Mouse (Mus musculus): ENCODE results near the gene Adap2. TPM values are rescaled to one million over a fixed set of nuclear protein-coding genes. Genes with fewer than 3 reads are reported as not detected.

Gene Adap2
- polyA plus RNA-seq, 1 experiment = 5.1 TPM

- WGBS = under 1% methylated on average over 78 of the region's 78 CpGs
- DNase-seq = peak; percentile 97
- Histone ChIP-seq H3K27me3 (ENCODE audit: control insufficient read depth, insufficient read depth, low read length) (no peaks in the 10 kb centered on the region), H3K4me3 (ENCODE audit: control insufficient read depth, insufficient read depth, low read length) (peak within 1 kb of the TSS; percentile 70), H3K36me3 (ENCODE audit: control insufficient read depth, insufficient read depth, low read length) (no peaks in the 10 kb centered on the region), H3K4me1 (replicated peaks; ENCODE audit: control insufficient read depth, insufficient read depth, low read length) (peaks cover 3% of the 10 kb centered on the region), H3K27ac (ENCODE audit: control insufficient read depth, insufficient read depth, low read length) (peak within 1 kb of the TSS; percentile 1; the same call in 1 of the 2 replicates)
- TF ChIP-seq CTCF (IDR thresholded peaks at IDR 0.05; ENCODE audit: borderline replicate concordance, control insufficient read depth, extremely low read depth, insufficient read depth, low read length, poor library complexity) (peak; percentile 92), POLR2A (IDR thresholded peaks at IDR 0.05; ENCODE audit: control insufficient read depth, extremely low read depth, insufficient read depth, low read length, poor library complexity) (peak; percentile 78)
Observed at GRCm38 (mm10) chr11:80208860-80209800, 55.2 kb downstream of the Adap2 start, which contains the start of gene Rhot1. TSS of gene Rhot1 (plus strand) at chr11:80209019.

- no peaks in the 10 kb centered on the region for H3K36me3 ChIP-seq (ENCODE audit: control insufficient read depth, insufficient read depth, low read length)
- TF ChIP-seq CTCF (IDR thresholded peaks at IDR 0.05; ENCODE audit: borderline replicate concordance, control insufficient read depth, extremely low read depth, insufficient read depth, low read length, poor library complexity) (no peak), POLR2A (IDR thresholded peaks at IDR 0.05; ENCODE audit: control insufficient read depth, extremely low read depth, insufficient read depth, low read length, poor library complexity) (no peak)
- H3K4me3 ChIP-seq (ENCODE audit: control insufficient read depth, insufficient read depth, low read length) = no peak overlapping the region
- WGBS = 6% methylated on average over 6 of the region's 6 CpGs
- no peak for DNase-seq
- H3K27ac ChIP-seq (ENCODE audit: control insufficient read depth, insufficient read depth, low read length) = no peak overlapping the region
- H3K4me1 ChIP-seq (replicated peaks; ENCODE audit: control insufficient read depth, insufficient read depth, low read length) = peaks cover 3% of the 10 kb centered on the region
- no peaks in the 10 kb centered on the region for H3K27me3 ChIP-seq (ENCODE audit: control insufficient read depth, insufficient read depth, low read length)
Observed at GRCm38 (mm10) chr11:80210321-80210720, 56.4 kb downstream of the Adap2 start.

GRCm38 (mm10) chr11:80212282-80212681 lies 58.4 kb downstream of the Adap2 start:
- Histone ChIP-seq H3K4me3 (ENCODE audit: control insufficient read depth, insufficient read depth, low read length) (no peak overlapping the region), H3K36me3 (ENCODE audit: control insufficient read depth, insufficient read depth, low read length) (no peaks in the 10 kb centered on the region), H3K27me3 (ENCODE audit: control insufficient read depth, insufficient read depth, low read length) (no peaks in the 10 kb centered on the region), H3K4me1 (replicated peaks; ENCODE audit: control insufficient read depth, insufficient read depth, low read length) (peaks cover 3% of the 10 kb centered on the region), H3K27ac (ENCODE audit: control insufficient read depth, insufficient read depth, low read length) (no peak overlapping the region)
- DNase-seq = no peak
- no peak for TF ChIP-seq POLR2A (IDR thresholded peaks at IDR 0.05; ENCODE audit: control insufficient read depth, extremely low read depth, insufficient read depth, low read length, poor library complexity)
- TF ChIP-seq CTCF (IDR thresholded peaks at IDR 0.05; ENCODE audit: borderline replicate concordance, control insufficient read depth, extremely low read depth, insufficient read depth, low read length, poor library complexity) = no peak
- 93% methylated on average over 2 of the region's 2 CpGs for WGBS

- Histone ChIP-seq H3K4me1 (replicated peaks; ENCODE audit: control insufficient read depth, insufficient read depth, low read length) (peaks cover 2% of the 10 kb centered on the region), H3K27ac (ENCODE audit: control insufficient read depth, insufficient read depth, low read length) (no peak overlapping the region), H3K27me3 (ENCODE audit: control insufficient read depth, insufficient read depth, low read length) (no peaks in the 10 kb centered on the region), H3K4me3 (ENCODE audit: control insufficient read depth, insufficient read depth, low read length) (no peak overlapping the region), H3K36me3 (ENCODE audit: control insufficient read depth, insufficient read depth, low read length) (no peaks in the 10 kb centered on the region)
- TF ChIP-seq POLR2A (IDR thresholded peaks at IDR 0.05; ENCODE audit: control insufficient read depth, extremely low read depth, insufficient read depth, low read length, poor library complexity) = no peak
- TF ChIP-seq CTCF (IDR thresholded peaks at IDR 0.05; ENCODE audit: borderline replicate concordance, control insufficient read depth, extremely low read depth, insufficient read depth, low read length, poor library complexity) = no peak
- WGBS = 94% methylated on average over 3 of the region's 3 CpGs
- no peak for DNase-seq
Observed at GRCm38 (mm10) chr11:80215291-80215690, 61.4 kb downstream of the Adap2 start.

GRCm38 (mm10) chr11:80218657-80219293 lies 64.9 kb downstream of the Adap2 start:
- Histone ChIP-seq H3K4me3 (ENCODE audit: control insufficient read depth, insufficient read depth, low read length) (no peak overlapping the region), H3K4me1 (replicated peaks; ENCODE audit: control insufficient read depth, insufficient read depth, low read length) (no peaks in the 10 kb centered on the region), H3K36me3 (ENCODE audit: control insufficient read depth, insufficient read depth, low read length) (peaks cover 5% of the 10 kb centered on the region; the same call in 1 of the 2 replicates), H3K27ac (ENCODE audit: control insufficient read depth, insufficient read depth, low read length) (no peak overlapping the region), H3K27me3 (ENCODE audit: control insufficient read depth, insufficient read depth, low read length) (no peaks in the 10 kb centered on the region)
- WGBS = 90% methylated on average over 11 of the region's 11 CpGs
- TF ChIP-seq POLR2A (IDR thresholded peaks at IDR 0.05; ENCODE audit: control insufficient read depth, extremely low read depth, insufficient read depth, low read length, poor library complexity) (no peak), CTCF (IDR thresholded peaks at IDR 0.05; ENCODE audit: borderline replicate concordance, control insufficient read depth, extremely low read depth, insufficient read depth, low read length, poor library complexity) (no peak)
- DNase-seq = no peak

Other genes with a start within 250 kb of the Adap2 start
- gene Utp6, start 191.7 kb upstream of the Adap2 start, polyA plus RNA-seq (2012; rRNA removed) = 7.8 and 8.2 TPM in 2 replicates
- gene Suz12, start 161.0 kb upstream of the Adap2 start, polyA plus RNA-seq (2012; rRNA removed) = 14.7 and 17.3 TPM in 2 replicates
- 65.0 and 65.3 TPM in 2 replicates for gene Crlf3, start 73.1 kb upstream of the Adap2 start, polyA plus RNA-seq (2012; rRNA removed)
- gene Atad5, start 64.7 kb upstream of the Adap2 start, polyA plus RNA-seq (2012; rRNA removed) = 3.6 and 5.1 TPM in 2 replicates
- 5.1 and 6.8 TPM in 2 replicates for gene Tefm, start 11.9 kb upstream of the Adap2 start, polyA plus RNA-seq (2012; rRNA removed)
- gene Rnf135, start 29.7 kb downstream of the Adap2 start, polyA plus RNA-seq (2012; rRNA removed) = 4.3 and 4.9 TPM in 2 replicates
- gene Rhot1, start 54.9 kb downstream of the Adap2 start, polyA plus RNA-seq (2012; rRNA removed) = 11.7 and 13.7 TPM in 2 replicates
- gene Rhbdl3, start 146.8 kb downstream of the Adap2 start, polyA plus RNA-seq (2012; rRNA removed) = 8.7 and 9.6 TPM in 2 replicates
- 5.4 and 8.6 TPM in 2 replicates for gene 5730455P16Rik, start 223.9 kb downstream of the Adap2 start, polyA plus RNA-seq (2012; rRNA removed)
- 243 and 267 TPM in 2 replicates for gene Zfp207, start 229.2 kb downstream of the Adap2 start, polyA plus RNA-seq (2012; rRNA removed)

Data from thymus, adult 2 months (tissue).